Mouse (Mus musculus): ENCODE data around the gene Mdga1. TPM values are rescaled to one million over a fixed set of nuclear protein-coding genes. Genes with fewer than 3 reads are reported as not detected.
A peak's percentile ranks its signal among the peaks of the same experiment; 100 is the strongest.

Gene Mdga1
- polyA plus RNA-seq, 1 experiment = 2.5 TPM

DNA sequence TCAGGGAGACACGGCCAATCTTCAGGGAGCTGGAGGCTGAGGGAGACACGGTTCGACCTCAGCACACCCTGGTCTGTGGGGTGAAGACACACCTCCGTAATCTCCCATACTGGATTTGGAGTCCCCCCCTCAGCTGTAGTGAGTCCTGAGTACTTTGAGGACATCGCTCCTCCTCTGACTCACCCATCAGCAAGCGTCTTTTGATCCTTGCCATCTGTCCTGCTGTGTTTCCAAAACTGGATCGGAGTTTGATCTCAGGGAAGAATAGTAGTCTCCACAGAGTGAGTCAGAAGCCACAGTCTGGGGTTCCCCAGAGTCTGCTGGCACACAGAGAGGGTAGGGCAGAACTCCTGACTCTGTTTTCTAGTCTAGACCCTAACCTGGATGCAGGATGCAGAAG lies 150.9 kb downstream of the Mdga1 start:
- H3K79me2 ChIP-seq (ENCODE audit: control insufficient read depth, insufficient read depth) = no peaks in the 10 kb centered on the region
- H3ac ChIP-seq (ENCODE audit: control insufficient read depth, insufficient read length) = no peak overlapping the region
- H3K4me3 ChIP-seq = no peak overlapping the region
- TF ChIP-seq MYOD1 (IDR thresholded peaks at IDR 0.05; ENCODE audit: control insufficient read depth in 1 of 3, insufficient read length in 2 of 3, low read depth in 2 of 3) (peak in 2 of 3 experiments; percentile 61 to 79), REST (IDR thresholded peaks at IDR 0.05; ENCODE audit: insufficient read depth, insufficient read length) (no peak), MYOG (IDR thresholded peaks at IDR 0.05; ENCODE audit: control insufficient read depth in 1 of 3, insufficient read depth in 1 of 3, insufficient read length in 2 of 3, low read depth in 2 of 3) (peak in 1 of 3 experiments; percentile 62), POLR2AphosphoS2 (IDR thresholded peaks at IDR 0.05; ENCODE audit: insufficient read length, low read depth) (no peak)
- peak overlapping the region; percentile 54 for H3K4me2 ChIP-seq (ENCODE audit: low read depth)
- H3K27me3 ChIP-seq (ENCODE audit: control insufficient read depth, insufficient read depth, insufficient read length) = no peaks in the 10 kb centered on the region
- no peaks in the 10 kb centered on the region for H3K36me3 ChIP-seq (ENCODE audit: control insufficient read depth, insufficient read depth)

DNA sequence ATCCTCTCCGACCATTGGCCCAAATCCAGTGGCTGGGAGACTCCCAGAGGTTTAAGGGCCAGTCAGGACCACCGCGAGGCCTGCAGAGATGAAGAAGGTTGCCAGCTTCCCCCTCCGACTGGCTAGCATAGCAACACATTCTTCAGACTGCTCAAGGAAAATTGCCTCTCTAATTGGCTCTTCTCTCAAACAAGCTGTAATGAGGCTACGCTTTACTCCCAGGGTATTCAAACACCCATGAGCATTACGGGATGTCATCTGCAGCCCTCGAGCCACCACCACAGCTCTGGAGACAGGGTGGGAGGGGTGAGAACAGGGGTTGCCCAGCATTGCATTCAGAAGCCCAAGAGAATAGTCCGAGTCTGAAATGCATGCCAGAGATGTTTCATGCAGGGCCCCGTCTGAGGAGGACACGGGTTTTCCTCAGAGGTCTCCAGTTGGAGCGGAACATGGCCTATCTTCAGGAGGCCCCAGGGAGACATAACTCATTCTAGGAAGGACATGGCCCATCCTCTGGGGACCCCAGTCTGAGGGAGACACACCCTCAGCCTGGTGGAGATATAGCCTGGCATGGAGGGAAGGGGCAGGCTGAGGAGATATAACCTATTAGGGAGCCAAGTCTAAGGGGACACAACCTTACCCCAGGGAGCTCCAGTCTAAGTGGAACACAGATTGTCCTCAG lies 151.5 kb downstream of the Mdga1 start:
- Histone ChIP-seq H3K79me2 (ENCODE audit: control insufficient read depth, insufficient read depth) (no peaks in the 10 kb centered on the region), H3K4me2 (ENCODE audit: low read depth) (peak overlapping the region; percentile 54), H3K4me3 (no peak overlapping the region), H3K27me3 (ENCODE audit: control insufficient read depth, insufficient read depth, insufficient read length) (no peaks in the 10 kb centered on the region), H3ac (ENCODE audit: control insufficient read depth, insufficient read length) (no peak overlapping the region), H3K36me3 (ENCODE audit: control insufficient read depth, insufficient read depth) (no peaks in the 10 kb centered on the region)
- no peak for TF ChIP-seq MYOD1 (IDR thresholded peaks at IDR 0.05; ENCODE audit: control insufficient read depth in 1 of 3, insufficient read length in 2 of 3, low read depth in 2 of 3)
- TF ChIP-seq SRF (IDR thresholded peaks at IDR 0.05; ENCODE audit: control insufficient read depth, insufficient read length, low read depth) = no peak
- TF ChIP-seq REST (IDR thresholded peaks at IDR 0.05; ENCODE audit: insufficient read depth, insufficient read length) = no peak
- no peak for TF ChIP-seq MYOG (IDR thresholded peaks at IDR 0.05; ENCODE audit: control insufficient read depth in 1 of 3, insufficient read depth in 1 of 3, insufficient read length in 2 of 3, low read depth in 2 of 3)
- TF ChIP-seq CEBPB (IDR thresholded peaks at IDR 0.05; ENCODE audit: insufficient read depth, poor library complexity, severe bottlenecking) = no peak
- TF ChIP-seq POLR2A (IDR thresholded peaks at IDR 0.05; ENCODE audit: insufficient read length, low read depth) = no peak

DNA sequence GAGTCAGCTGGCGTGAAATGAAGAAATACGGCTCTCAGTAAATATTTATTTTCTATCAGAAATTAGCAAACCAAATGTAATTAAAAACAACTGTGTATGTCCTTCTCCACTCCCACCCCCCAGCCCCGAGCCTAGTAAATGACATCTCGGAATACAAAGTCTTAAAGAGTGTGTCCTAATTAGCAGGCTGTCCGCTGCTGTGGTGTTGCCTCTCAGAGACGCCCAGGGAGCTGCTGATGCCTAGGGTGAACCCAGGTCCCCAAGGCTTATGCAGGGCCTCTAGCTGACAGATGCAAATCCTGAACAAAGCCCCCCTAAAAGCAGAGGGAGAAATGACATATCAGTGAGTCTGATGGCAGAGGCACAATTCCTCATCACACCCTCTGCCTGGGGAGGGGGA lies 155.1 kb downstream of the Mdga1 start:
- TF ChIP-seq CEBPB (IDR thresholded peaks at IDR 0.05; ENCODE audit: insufficient read depth, poor library complexity, severe bottlenecking) = no peak
- Histone ChIP-seq H3ac (ENCODE audit: control insufficient read depth, insufficient read length) (no peak overlapping the region), H3K79me2 (ENCODE audit: control insufficient read depth, insufficient read depth) (no peaks in the 10 kb centered on the region), H3K36me3 (ENCODE audit: control insufficient read depth, insufficient read depth) (no peaks in the 10 kb centered on the region), H3K4me3 (no peak overlapping the region), H3K4me2 (ENCODE audit: low read depth) (no peak overlapping the region), H3K27me3 (ENCODE audit: control insufficient read depth, insufficient read depth, insufficient read length) (no peaks in the 10 kb centered on the region)

DNA sequence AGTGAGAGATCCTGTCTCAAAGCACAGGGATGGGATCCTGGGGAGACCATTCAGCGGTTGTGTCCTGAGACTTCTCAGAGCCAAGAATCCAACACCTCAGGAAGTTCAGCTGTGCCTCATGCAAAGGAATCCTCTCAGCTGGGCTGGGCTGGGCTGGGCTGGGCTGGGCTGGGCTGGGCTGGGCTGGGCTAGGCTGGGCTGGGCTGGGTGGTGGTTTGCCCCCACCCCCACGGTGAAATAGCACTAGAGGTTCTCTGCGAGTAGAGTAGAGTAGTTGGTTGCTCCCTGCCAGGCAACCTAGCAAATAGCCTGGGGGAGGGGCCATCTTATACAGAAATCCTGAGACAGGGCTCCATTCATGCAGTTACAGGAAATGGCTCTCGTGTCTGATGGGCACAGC lies 156.6 kb downstream of the Mdga1 start:
- no peak overlapping the region for H3K4me3 ChIP-seq
- TF ChIP-seq MYOD1 (IDR thresholded peaks at IDR 0.05; ENCODE audit: control insufficient read depth in 1 of 3, insufficient read length in 2 of 3, low read depth in 2 of 3) (peak in 1 of 3 experiments; percentile 23), USF1 (IDR thresholded peaks at IDR 0.05; ENCODE audit: low read depth) (no peak)
- peak overlapping the region; percentile 27 for H3K4me2 ChIP-seq (ENCODE audit: low read depth)
- H3ac ChIP-seq (ENCODE audit: control insufficient read depth, insufficient read length) = no peak overlapping the region
- H3K27me3 ChIP-seq (ENCODE audit: control insufficient read depth, insufficient read depth, insufficient read length) = no peaks in the 10 kb centered on the region
- no peaks in the 10 kb centered on the region for H3K79me2 ChIP-seq (ENCODE audit: control insufficient read depth, insufficient read depth)
- H3K36me3 ChIP-seq (ENCODE audit: control insufficient read depth, insufficient read depth) = no peaks in the 10 kb centered on the region

DNA sequence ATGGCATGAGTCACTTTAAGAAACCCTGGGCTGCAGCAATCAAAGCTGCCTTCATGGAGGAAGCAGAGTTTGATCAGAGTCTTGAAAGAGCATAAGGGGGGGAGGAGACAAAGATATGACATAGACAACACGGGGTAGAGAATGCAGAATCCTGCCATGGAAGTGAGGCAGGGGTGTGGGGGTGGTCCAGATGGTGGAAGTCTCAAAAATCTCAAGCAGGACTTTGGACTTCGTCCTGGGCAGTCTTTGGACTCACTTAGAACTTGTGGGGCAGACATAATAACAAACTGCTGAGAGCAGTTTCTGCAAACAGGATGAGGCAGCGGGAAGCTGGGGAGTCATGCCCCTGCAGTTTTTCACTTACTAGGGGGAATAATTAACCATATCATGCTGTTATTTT lies 166.3 kb downstream of the Mdga1 start:
- H3K79me2 ChIP-seq (ENCODE audit: control insufficient read depth, insufficient read depth) = no peaks in the 10 kb centered on the region
- H3K36me3 ChIP-seq (ENCODE audit: control insufficient read depth, insufficient read depth) = no peaks in the 10 kb centered on the region
- TF ChIP-seq TCF12 (IDR thresholded peaks at IDR 0.05; ENCODE audit: insufficient read depth, poor library complexity, severe bottlenecking) (no peak), MYOD1 (IDR thresholded peaks at IDR 0.05; ENCODE audit: control insufficient read depth in 1 of 3, insufficient read length in 2 of 3, low read depth in 2 of 3) (no peak), POLR2AphosphoS2 (IDR thresholded peaks at IDR 0.05; ENCODE audit: insufficient read length, low read depth) (no peak), REST (IDR thresholded peaks at IDR 0.05; ENCODE audit: insufficient read depth, insufficient read length) (no peak), POLR2A (IDR thresholded peaks at IDR 0.05; ENCODE audit: insufficient read length, low read depth) (no peak), MAX (IDR thresholded peaks at IDR 0.05; ENCODE audit: low read depth) (no peak)
- no peak overlapping the region for H3K4me2 ChIP-seq (ENCODE audit: low read depth)
- no peaks in the 10 kb centered on the region for H3K27me3 ChIP-seq (ENCODE audit: control insufficient read depth, insufficient read depth, insufficient read length)
- no peak overlapping the region for H3ac ChIP-seq (ENCODE audit: control insufficient read depth, insufficient read length)
- H3K4me3 ChIP-seq = no peak overlapping the region

DNA sequence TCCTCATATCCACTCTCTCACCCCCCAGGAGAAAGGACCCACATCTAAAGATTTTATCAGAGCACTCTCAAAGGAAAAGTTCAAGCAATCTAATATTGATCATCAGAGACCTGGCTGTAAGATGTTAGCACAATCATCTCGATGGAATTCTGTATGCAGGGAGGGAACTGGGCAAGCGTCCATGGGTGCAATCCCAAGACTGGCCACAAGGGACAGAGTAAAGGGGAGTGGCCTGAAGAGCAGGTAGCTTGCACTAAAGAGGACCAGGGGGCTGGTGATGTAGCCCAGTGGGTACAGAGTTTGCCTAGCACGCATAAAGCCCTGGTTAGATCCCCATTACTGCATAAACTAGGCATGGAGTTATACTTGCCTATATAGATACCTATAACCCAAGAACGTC lies 168.5 kb downstream of the Mdga1 start:
- H3K79me2 ChIP-seq (ENCODE audit: control insufficient read depth, insufficient read depth) = no peaks in the 10 kb centered on the region
- TF ChIP-seq E2F4 (IDR thresholded peaks at IDR 0.05; ENCODE audit: insufficient read depth) = no peak
- TF ChIP-seq POLR2AphosphoS2 (IDR thresholded peaks at IDR 0.05; ENCODE audit: insufficient read length, low read depth) = no peak
- no peak for TF ChIP-seq REST (IDR thresholded peaks at IDR 0.05; ENCODE audit: insufficient read depth, insufficient read length)
- TF ChIP-seq USF1 (IDR thresholded peaks at IDR 0.05; ENCODE audit: low read depth) = no peak
- TF ChIP-seq MYOD1 (IDR thresholded peaks at IDR 0.05; ENCODE audit: control insufficient read depth in 1 of 3, insufficient read length in 2 of 3, low read depth in 2 of 3) = no peak
- no peak for TF ChIP-seq MAX (IDR thresholded peaks at IDR 0.05; ENCODE audit: low read depth)
- TF ChIP-seq CEBPB (IDR thresholded peaks at IDR 0.05; ENCODE audit: insufficient read depth, poor library complexity, severe bottlenecking) = no peak
- no peak for TF ChIP-seq SRF (IDR thresholded peaks at IDR 0.05; ENCODE audit: control insufficient read depth, insufficient read length, low read depth)
- TF ChIP-seq TCF3 (IDR thresholded peaks at IDR 0.05; ENCODE audit: insufficient read length, low read depth) = no peak
- TF ChIP-seq TCF12 (IDR thresholded peaks at IDR 0.05; ENCODE audit: insufficient read depth, poor library complexity, severe bottlenecking) = no peak
- TF ChIP-seq MYOG (IDR thresholded peaks at IDR 0.05; ENCODE audit: control insufficient read depth in 1 of 3, insufficient read depth in 1 of 3, insufficient read length in 2 of 3, low read depth in 2 of 3) = no peak
- no peak for TF ChIP-seq POLR2A (IDR thresholded peaks at IDR 0.05; ENCODE audit: insufficient read length, low read depth)

More for the DNA sequence above, 168.5 kb downstream of the Mdga1 start:
- Histone ChIP-seq H3K36me3 (ENCODE audit: control insufficient read depth, insufficient read depth) (no peaks in the 10 kb centered on the region), H3K4me2 (ENCODE audit: low read depth) (no peak overlapping the region), H3ac (ENCODE audit: control insufficient read depth, insufficient read length) (no peak overlapping the region), H3K27me3 (ENCODE audit: control insufficient read depth, insufficient read depth, insufficient read length) (peaks cover 8% of the 10 kb centered on the region), H3K4me3 (no peak overlapping the region)
